Mouse (Mus musculus) liver, embryonic 11.5 days (tissue): ENCODE data around the gene Tctn1. TPM values are rescaled to one million over a fixed set of nuclear protein-coding genes. Genes with fewer than 3 reads are reported as not detected.

Experiments used
- ATAC-seq: fragments of 200-750 bp; cut with Nextera tagmentation; replicated peaks from 2 replicates; pipeline ENCODE4 v1.8.0; 2017; ENCODE audit warnings: moderate number of reproducible peaks, mild to moderate bottlenecking, moderate TSS enrichment, moderate library complexity; ENCODE audit not compliant: low FRiP score
- DNase-seq: peaks from one replicate; pipeline ENCODE4 v3.0.0-alpha.2; 2017; ENCODE audit warnings: low spot score
- H3K27ac ChIP-seq: fragments of 300-500 bp; sonication (generic); 2 replicates; pipeline ENCODE4 v1.5.1; 2014; ENCODE audit warnings: mild to moderate bottlenecking, low read depth, low read length, control low read depth
- H3K27me3 ChIP-seq: fragments of 300-500 bp; sonication (generic); replicated peaks from 2 replicates; pipeline ENCODE4 v1.6.1; 2014; ENCODE audit warnings: low read length, mixed read lengths; ENCODE audit not compliant: control insufficient read depth, insufficient read depth
- H3K36me3 ChIP-seq: fragments of 300-500 bp; sonication (generic); 2 replicates; pipeline ENCODE4 v1.6.1; 2014; ENCODE audit warnings: mild to moderate bottlenecking, low read length, moderate library complexity, mixed read lengths; ENCODE audit not compliant: control insufficient read depth, insufficient read depth
- H3K4me1 ChIP-seq: fragments of 300-500 bp; sonication (generic); replicated peaks from 2 replicates; pipeline ENCODE4 v1.6.1; 2014; ENCODE audit warnings: low read length, mixed read lengths; ENCODE audit not compliant: control insufficient read depth, insufficient read depth
- H3K4me2 ChIP-seq: fragments of 300-500 bp; sonication (generic); 2 replicates; pipeline ENCODE4 v1.6.1; 2014; ENCODE audit warnings: mild to moderate bottlenecking, control low read depth, moderate library complexity
- H3K4me3 ChIP-seq: fragments of 300-500 bp; sonication (generic); 2 replicates; pipeline ENCODE4 v1.5.1; 2014; ENCODE audit warnings: low read depth, low read length, control low read depth
- H3K9ac ChIP-seq: fragments of 300-500 bp; sonication (generic); 2 replicates; pipeline ENCODE4 v1.6.1; 2014; ENCODE audit warnings: low read depth, low read length, control low read depth
- H3K9me3 ChIP-seq: fragments of 300-500 bp; sonication (generic); 2 replicates; pipeline ENCODE4 v1.6.1; 2016; ENCODE audit warnings: low read length, inconsistent platforms, mixed read lengths; ENCODE audit not compliant: control insufficient read depth
- WGBS: fragments of 180-500 bp; shearing (Covaris S2); extraction: QIAGEN DNeasy Blood & Tissue Kit; methylation state at CpG from one replicate; pipeline ENCODE4 v1.1.7; 2014; 5-methylcytosine and 5-hydroxymethylcytosine counted together
- polyA plus RNA-seq: library from polyadenylated mRNA; unstranded; fragments of >200 nt; fragmentation: Nextera tagmentation; extraction: Ambion mirVana; gene quantifications from 2 replicates; pipeline ENCODE4 v1.2.1, GENCODE M21; 2014

The Tctn1 gene
- polyA plus RNA-seq, 1 experiment from 2014 or later = 3.1 TPM

GRCm38 (mm10) chr5:122265187-122265586 lies 927 bp upstream of the Tctn1 start:
- DNase-seq (no peak), ATAC-seq (no peak)
- Histone ChIP-seq H3K27ac (no peak overlapping the region), H3K4me3 (no peak overlapping the region), H3K36me3 (no peaks in the 10 kb centered on the region), H3K9me3 (no peaks in the 10 kb centered on the region), H3K4me2 (peak overlapping the region; percentile 88), H3K4me1 (peaks cover 13% of the 10 kb centered on the region), H3K27me3 (no peaks in the 10 kb centered on the region), H3K9ac (no peak overlapping the region)
- 66% methylated on average over 3 of the region's 3 CpGs for WGBS

DNA sequence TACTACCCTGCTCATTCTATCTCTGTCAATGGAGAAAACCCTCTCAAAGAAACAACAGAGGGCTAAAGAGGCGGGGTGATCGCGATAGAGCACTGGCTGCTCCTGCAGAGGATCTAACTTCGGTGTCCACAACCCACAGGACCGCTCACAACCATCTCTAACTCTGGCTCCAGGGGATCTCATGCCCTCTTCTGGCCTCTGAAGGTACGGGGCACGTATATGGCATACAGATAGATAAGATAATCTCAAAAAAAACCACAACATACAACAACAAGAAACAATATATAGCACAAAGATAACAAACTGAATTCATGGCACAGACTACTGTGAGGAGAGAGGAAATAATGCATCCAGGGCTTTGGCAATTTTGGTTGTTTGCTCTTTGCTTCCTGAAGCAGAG lies 2.2 kb downstream of the Tctn1 start:
- H3K9ac ChIP-seq = peak overlapping the region; percentile 26; the same call in 1 of the 2 replicates
- no peak overlapping the region for H3K4me2 ChIP-seq
- DNase-seq = no peak
- H3K4me3 ChIP-seq = no peak overlapping the region
- no peak overlapping the region for H3K27ac ChIP-seq
- peaks cover 13% of the 10 kb centered on the region for H3K4me1 ChIP-seq
- H3K9me3 ChIP-seq = no peaks in the 10 kb centered on the region
- ATAC-seq = no peak
- WGBS = 43% methylated on average over 7 of the region's 7 CpGs
- no peaks in the 10 kb centered on the region for H3K36me3 ChIP-seq
- H3K27me3 ChIP-seq = no peaks in the 10 kb centered on the region

DNA sequence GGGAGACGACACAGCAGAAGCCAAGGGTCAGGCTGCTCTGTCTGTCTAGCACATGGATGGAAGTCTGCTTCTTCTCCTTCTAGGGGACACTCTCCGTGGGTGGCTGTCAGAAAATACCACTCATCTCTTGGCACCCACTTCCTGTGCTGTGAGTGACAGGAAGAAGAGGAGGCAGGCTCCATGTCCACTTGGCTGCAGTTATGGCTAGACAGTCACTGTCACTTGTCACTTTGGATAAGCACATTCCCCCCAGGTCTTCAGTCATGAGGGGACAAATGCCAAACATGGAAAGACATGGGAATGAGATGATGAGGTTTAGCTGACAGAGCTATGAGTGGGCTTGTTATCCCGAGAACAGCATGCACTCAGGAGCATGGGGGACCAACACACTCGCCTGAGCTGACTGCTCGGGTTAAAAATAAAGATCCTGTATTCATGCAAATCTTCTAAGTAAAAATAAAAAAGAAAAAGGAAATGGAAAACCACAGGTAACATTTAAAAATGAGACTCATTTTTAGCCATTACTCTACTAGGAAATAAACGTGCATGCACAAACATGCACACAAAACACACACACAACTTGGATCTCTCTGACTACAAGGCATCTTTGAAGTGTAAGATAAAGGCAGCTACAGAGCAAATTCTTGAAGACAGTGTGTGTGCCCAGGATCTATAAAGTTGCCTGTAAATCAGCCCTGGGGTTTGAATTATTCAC lies 6.1 kb downstream of the Tctn1 start:
- WGBS = 71% methylated on average over 6 of the region's 6 CpGs
- no peak overlapping the region for H3K9ac ChIP-seq

DNA sequence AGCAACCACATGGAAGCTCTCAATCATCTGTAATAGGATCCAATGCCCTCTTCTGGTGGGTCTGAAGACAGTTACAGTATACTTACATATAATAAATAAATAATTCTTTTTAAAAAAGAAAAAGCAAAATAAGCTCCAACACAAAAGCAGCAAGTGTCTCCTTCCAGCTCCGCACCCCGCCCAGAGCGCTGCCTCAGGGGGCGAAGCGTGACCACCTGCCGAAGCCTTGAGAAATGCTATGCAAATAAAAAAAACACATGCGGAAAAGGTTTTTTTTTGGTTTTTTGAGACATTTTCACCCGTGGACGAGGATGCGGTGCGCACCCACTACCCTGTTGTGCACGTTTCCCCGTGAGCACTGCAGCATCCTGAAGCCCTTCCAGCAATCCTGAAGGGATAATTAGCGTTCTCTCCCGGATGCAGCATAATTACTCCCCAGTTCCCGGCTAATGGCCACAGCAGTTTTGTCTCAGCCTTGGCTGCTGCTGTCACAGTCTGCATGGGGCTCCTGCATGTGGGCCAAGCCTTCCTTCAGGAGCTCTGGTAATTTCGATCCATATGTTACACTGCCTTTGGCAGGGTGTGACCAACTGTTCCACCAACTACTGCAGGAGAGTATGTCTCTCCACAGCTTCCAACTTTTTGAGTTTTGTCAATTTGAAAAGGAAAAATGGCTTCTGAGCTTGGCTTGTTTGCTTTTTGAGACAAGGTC lies 12.2 kb downstream of the Tctn1 start:
- DNase-seq = no peak
- no peak overlapping the region for H3K4me2 ChIP-seq
- 91% methylated on average over 17 of the region's 17 CpGs for WGBS
- no peaks in the 10 kb centered on the region for H3K36me3 ChIP-seq
- H3K4me1 ChIP-seq = no peaks in the 10 kb centered on the region
- H3K9me3 ChIP-seq = no peaks in the 10 kb centered on the region
- H3K4me3 ChIP-seq = no peak overlapping the region
- H3K27me3 ChIP-seq = no peaks in the 10 kb centered on the region
- H3K27ac ChIP-seq = no peak overlapping the region
- no peak for ATAC-seq
- H3K9ac ChIP-seq = no peak overlapping the region

More for the DNA sequence above, 6.1 kb downstream of the Tctn1 start:
- no peak for ATAC-seq
- Histone ChIP-seq H3K27me3 (no peaks in the 10 kb centered on the region), H3K4me1 (peaks cover 8% of the 10 kb centered on the region; the same call in 1 of the 2 replicates), H3K9me3 (no peaks in the 10 kb centered on the region), H3K4me2 (no peak overlapping the region), H3K27ac (no peak overlapping the region), H3K36me3 (no peaks in the 10 kb centered on the region), H3K4me3 (no peak overlapping the region)
- no peak for DNase-seq

DNA sequence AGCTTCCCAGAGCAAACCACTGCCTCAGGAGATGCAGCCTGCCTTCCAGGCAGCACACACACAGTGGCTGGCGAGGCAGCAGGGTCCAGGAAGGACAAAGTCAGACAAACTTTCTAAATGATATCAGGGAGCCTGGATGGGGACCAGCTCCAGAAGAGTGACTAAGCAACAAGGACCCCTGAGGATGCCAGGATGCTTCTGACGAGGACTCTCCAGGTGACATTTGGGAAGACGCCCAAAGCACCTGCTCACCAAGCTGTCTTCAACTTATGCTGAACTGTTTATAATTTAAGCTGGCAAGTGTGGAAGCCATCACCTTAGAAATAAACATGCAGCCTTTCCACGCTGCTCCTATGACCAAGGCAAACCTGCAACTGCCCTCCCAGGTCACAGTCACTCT lies 15.0 kb downstream of the Tctn1 start:
- Histone ChIP-seq H3K4me2 (no peak overlapping the region), H3K4me1 (no peaks in the 10 kb centered on the region), H3K9ac (no peak overlapping the region), H3K36me3 (no peaks in the 10 kb centered on the region), H3K27ac (no peak overlapping the region), H3K9me3 (no peaks in the 10 kb centered on the region), H3K4me3 (no peak overlapping the region), H3K27me3 (no peaks in the 10 kb centered on the region)
- DNase-seq (no peak), ATAC-seq (no peak)
- WGBS = 84% methylated on average over 4 of the region's 4 CpGs

DNA sequence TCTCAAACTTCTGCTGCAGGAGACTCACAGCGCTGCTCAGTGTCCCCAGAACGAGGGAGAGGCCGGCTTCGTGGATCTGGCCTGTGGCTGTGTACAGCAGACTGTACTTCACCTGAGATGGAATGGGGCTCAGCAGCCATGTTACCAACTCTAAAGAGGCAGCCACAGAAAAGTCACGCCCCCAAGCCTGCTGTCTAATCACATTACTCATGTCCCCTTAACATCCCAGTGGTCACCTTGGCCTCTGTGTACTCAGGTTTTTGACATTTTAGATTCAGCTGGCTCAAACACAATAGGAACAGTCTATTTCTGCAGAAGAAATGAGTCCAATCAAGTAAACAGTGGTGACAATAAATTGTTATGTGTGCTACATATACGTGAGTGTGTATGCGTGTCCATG lies 16.3 kb downstream of the Tctn1 start:
- 90% methylated on average over 7 of the region's 7 CpGs for WGBS
- Histone ChIP-seq H3K4me3 (no peak overlapping the region), H3K9me3 (no peaks in the 10 kb centered on the region), H3K27me3 (no peaks in the 10 kb centered on the region), H3K4me2 (no peak overlapping the region), H3K9ac (no peak overlapping the region), H3K4me1 (no peaks in the 10 kb centered on the region), H3K27ac (no peak overlapping the region), H3K36me3 (no peaks in the 10 kb centered on the region)
- ATAC-seq = no peak
- DNase-seq = no peak

GRCm38 (mm10) chr5:122247529-122247928 lies 16.7 kb downstream of the Tctn1 start:
- ATAC-seq (no peak), DNase-seq (no peak)
- Histone ChIP-seq H3K4me2 (no peak overlapping the region), H3K27me3 (no peaks in the 10 kb centered on the region), H3K9ac (no peak overlapping the region), H3K4me1 (no peaks in the 10 kb centered on the region), H3K36me3 (no peaks in the 10 kb centered on the region), H3K27ac (no peak overlapping the region), H3K9me3 (no peaks in the 10 kb centered on the region), H3K4me3 (no peak overlapping the region)
- WGBS = 82% methylated on average over 11 of the region's 11 CpGs

- no peaks in the 10 kb centered on the region for H3K36me3 ChIP-seq
- ATAC-seq = no peak
- WGBS = 83% methylated on average over 10 of the region's 10 CpGs
Measured at GRCm38 (mm10) chr5:122246547-122247167, 17.6 kb downstream of the Tctn1 start.

More at GRCm38 (mm10) chr5:122246547-122247167, 17.6 kb downstream of the Tctn1 start:
- no peaks in the 10 kb centered on the region for H3K4me1 ChIP-seq
- H3K4me3 ChIP-seq = no peak overlapping the region
- no peak overlapping the region for H3K4me2 ChIP-seq
- no peaks in the 10 kb centered on the region for H3K27me3 ChIP-seq
- H3K9me3 ChIP-seq = no peaks in the 10 kb centered on the region
- H3K27ac ChIP-seq = no peak overlapping the region
- H3K9ac ChIP-seq = no peak overlapping the region
- no peak for DNase-seq
